ENCODE assay signal across 25 mouse cellular contexts in the genomic region with DNA sequence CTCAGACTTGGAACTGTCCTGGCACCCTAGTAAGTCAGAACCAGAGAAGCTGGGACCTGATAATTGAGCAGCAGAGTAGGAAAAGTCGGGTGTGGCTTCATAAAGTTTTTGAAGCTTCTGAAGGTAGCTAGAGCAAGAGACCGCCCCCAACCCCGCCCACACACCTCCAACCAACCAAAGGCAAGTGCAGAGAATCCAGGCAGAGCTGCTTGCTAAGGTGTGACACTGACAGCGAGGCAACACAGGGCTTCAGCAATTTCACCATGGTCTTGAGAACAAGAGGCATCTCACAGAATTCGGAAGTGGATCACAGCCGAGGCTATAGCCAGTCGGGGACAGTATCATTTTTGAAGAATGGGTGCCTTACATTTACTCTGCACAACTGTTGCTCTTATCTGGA. TPM values are rescaled to one million over a fixed set of nuclear protein-coding genes. Genes with fewer than 3 reads are reported as not detected.
"Had no signal": no experiment of that assay in that cellular context is flagged by ENCODE, and none has a peak within 500 bp of the region (broad histone marks: within the 10 kb centered on the region; RNA-seq: fewer than 3 reads in every experiment).

A gene (minus strand): TSS at position 101 of the 400 bp plus-strand sequence.

RNA-seq across cellular contexts. Expression of the gene that starts here (rescaled TPM):
- total RNA-seq: forebrain, postnatal 0 days; gastrocnemius, adult 2 months; gastrocnemius, postnatal 10 days; gastrocnemius, postnatal 14 days; gastrocnemius, postnatal 25 days; gastrocnemius, postnatal 36 days; gastrocnemius, postnatal 4 days had no signal
- polyA plus RNA-seq: cortical plate, adult 2 months; embryonic facial prominence, embryonic 10.5 days; embryonic facial prominence, embryonic 11.5 days; embryonic facial prominence, embryonic 12.5 days; embryonic facial prominence, embryonic 13.5 days; embryonic facial prominence, embryonic 14.5 days; embryonic facial prominence, embryonic 15.5 days; erythroblast, embryonic 14.5 days; forebrain, embryonic 10.5 days; forebrain, embryonic 11.5 days; forebrain, embryonic 12.5 days; forebrain, embryonic 13.5 days; forebrain, embryonic 14.5 days; forebrain, embryonic 15.5 days; forebrain, embryonic 16.5 days; forebrain, postnatal 0 days; frontal cortex, adult 2 months; gonadal fat pad, adult 2 months; heart, adult 2 months had no signal
